Mouse (Mus musculus) lung, postnatal 0 days (tissue): Measurements from ENCODE around the gene Fyco1. TPM values are rescaled to one million over a fixed set of nuclear protein-coding genes. Genes with fewer than 3 reads are reported as not detected.
"Not testable (repeated sequence)": the region's sequence is repeated elsewhere in the genome, so short reads cannot be mapped to it uniquely, and the experiment has no call there.

Experiments
- ATAC-seq: fragments of 200-750 bp; cut with Nextera tagmentation; 2 replicates; pipeline ENCODE4 v1.8.0; 2017; ENCODE audit warnings: moderate library complexity
- DNase-seq: peaks from one replicate; pipeline ENCODE4 v3.0.0-alpha.2; 2016; ENCODE audit warnings: low spot score
- H3K27ac ChIP-seq: fragments of 300-500 bp; sonication (generic); 2 replicates; pipeline ENCODE4 v1.5.1; 2014; ENCODE audit warnings: antibody characterized with exemption, mild to moderate bottlenecking, low read length, mixed read lengths
- H3K27me3 ChIP-seq: fragments of 300-500 bp; sonication (generic); replicated peaks from 2 replicates; pipeline ENCODE4 v1.6.1; 2014; ENCODE audit warnings: low read length, mixed read lengths; ENCODE audit not compliant: insufficient read depth
- H3K36me3 ChIP-seq: fragments of 300-500 bp; sonication (generic); 2 replicates; pipeline ENCODE4 v1.6.1; 2014; ENCODE audit warnings: low read length, mixed read lengths; ENCODE audit not compliant: insufficient read depth
- H3K4me1 ChIP-seq: fragments of 300-500 bp; sonication (generic); 2 replicates; pipeline ENCODE4 v1.6.1; 2014; ENCODE audit warnings: antibody characterized with exemption, low read depth, low read length, mixed read lengths; ENCODE audit not compliant: insufficient read depth
- H3K4me2 ChIP-seq: fragments of 300-500 bp; sonication (generic); replicated peaks from 2 replicates; pipeline ENCODE4 v1.6.1; 2014; ENCODE audit warnings: low read depth, mild to moderate bottlenecking, low read length, moderate library complexity, mixed read lengths
- H3K4me3 ChIP-seq: fragments of 300-500 bp; sonication (generic); 2 replicates; pipeline ENCODE4 v1.5.1; 2014; ENCODE audit warnings: low read depth, low read length
- H3K9ac ChIP-seq: fragments of 300-500 bp; sonication (generic); replicated peaks from 2 replicates; pipeline ENCODE4 v1.6.1; 2014; ENCODE audit warnings: low read depth, mild to moderate bottlenecking
- H3K9me3 ChIP-seq: fragments of 300-500 bp; sonication (generic); 2 replicates; pipeline ENCODE4 v1.6.1; 2016; ENCODE audit warnings: low read length, mixed read lengths
- CTCF ChIP-seq: IDR thresholded peaks from 2 replicates; pipeline ENCODE4 v1.5.1; 2016; ENCODE audit warnings: antibody characterized with exemption, mild to moderate bottlenecking
- EP300 ChIP-seq: IDR thresholded peaks from 2 replicates; pipeline ENCODE4 v1.6.1; 2016; ENCODE audit warnings: antibody characterized with exemption, mild to moderate bottlenecking, control low read depth
- WGBS: fragments of 180-500 bp; shearing (Covaris S2); extraction: QIAGEN DNeasy Blood & Tissue Kit; methylation state at CpG from one replicate; pipeline ENCODE4 v1.1.7; 2014; 5-methylcytosine and 5-hydroxymethylcytosine counted together
- polyA plus RNA-seq: library from polyadenylated mRNA; unstranded; fragments of >200 nt; fragmentation: Nextera tagmentation; extraction: Ambion mirVana; gene quantifications from 2 replicates; pipeline ENCODE4 v1.2.1, GENCODE M21; 2015

Fyco1 gene
- polyA plus RNA-seq, 1 experiment from 2014 or later: 9.2 TPM

DNA sequence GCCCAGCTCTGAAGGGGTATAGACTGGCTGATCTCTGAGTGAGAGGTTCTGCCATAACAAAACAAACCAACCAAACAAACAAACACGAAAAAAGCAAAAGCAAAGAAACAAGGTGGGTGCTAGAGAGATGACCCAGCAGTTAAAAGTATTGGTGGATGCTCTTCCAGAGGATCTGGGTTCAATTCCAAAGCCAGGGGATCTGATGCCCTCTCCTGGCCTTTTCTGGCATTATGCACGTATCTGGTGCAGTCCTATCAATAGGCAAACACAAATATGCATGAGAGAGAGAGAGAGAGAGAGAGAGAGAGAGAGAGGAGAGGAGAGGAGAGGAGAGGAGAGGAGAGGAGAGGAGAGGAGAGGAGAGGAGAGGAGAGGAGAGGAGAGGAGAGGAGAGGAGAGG lies 78.4 kb downstream of the Fyco1 start:
- not testable (repeated sequence) for H3K9me3 ChIP-seq, H3K9ac ChIP-seq, H3K36me3 ChIP-seq, H3K4me1 ChIP-seq, DNase-seq, H3K27ac ChIP-seq, H3K4me2 ChIP-seq, ATAC-seq, H3K4me3 ChIP-seq, H3K27me3 ChIP-seq
- WGBS: 38% methylated on average over 2 of the region's 2 CpGs
- peak; percentile 33; the same call in 1 of the 2 replicates for TF ChIP-seq CTCF

DNA sequence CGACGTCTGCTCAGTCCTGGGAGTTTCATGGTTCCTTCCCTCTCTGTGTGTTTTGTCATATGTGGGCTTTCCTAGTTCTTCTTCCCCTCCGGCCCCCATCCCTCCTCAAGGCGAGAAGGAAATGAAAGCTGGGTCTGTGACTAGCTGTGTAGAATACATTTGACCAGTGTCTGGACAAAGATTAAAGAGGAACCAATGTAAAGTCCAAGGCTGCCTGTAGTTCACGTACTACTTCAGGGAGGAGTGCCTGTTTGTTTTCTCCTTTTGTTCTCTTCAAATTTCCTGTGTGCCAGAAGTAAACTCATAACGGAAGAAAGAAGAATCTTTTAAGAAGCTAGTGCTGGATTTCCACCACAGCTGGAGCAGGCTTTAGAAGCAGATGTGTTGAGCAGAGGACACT lies 82.2 kb downstream of the Fyco1 start:
- H3K27ac ChIP-seq: no peak overlapping the region

GRCm38 (mm10) chr9:123768443-123768842 lies 83.3 kb downstream of the Fyco1 start:
- H3K27me3 ChIP-seq: no peaks in the 10 kb centered on the region
- no peaks in the 10 kb centered on the region for H3K4me1 ChIP-seq
- no peaks in the 10 kb centered on the region for H3K9me3 ChIP-seq
- DNase-seq (no peak), ATAC-seq (no peak)
- TF ChIP-seq CTCF (no peak), EP300 (no peak)
- H3K4me3 ChIP-seq: no peak overlapping the region
- H3K4me2 ChIP-seq: no peak overlapping the region
- no peak overlapping the region for H3K9ac ChIP-seq
- 68% methylated on average over 1 of the region's 1 CpGs for WGBS
- no peak overlapping the region for H3K27ac ChIP-seq
- no peaks in the 10 kb centered on the region for H3K36me3 ChIP-seq

More for the DNA sequence above, 82.2 kb downstream of the Fyco1 start:
- Histone ChIP-seq H3K9me3 (no peaks in the 10 kb centered on the region), H3K9ac (no peak overlapping the region), H3K27me3 (no peaks in the 10 kb centered on the region), H3K36me3 (no peaks in the 10 kb centered on the region), H3K4me2 (no peak overlapping the region), H3K4me3 (no peak overlapping the region), H3K4me1 (no peaks in the 10 kb centered on the region)
- no peak for TF ChIP-seq CTCF
- TF ChIP-seq EP300: no peak
- DNase-seq (peak; percentile 43), ATAC-seq (no peak)
- WGBS: 30% methylated on average over 6 of the region's 6 CpGs

DNA sequence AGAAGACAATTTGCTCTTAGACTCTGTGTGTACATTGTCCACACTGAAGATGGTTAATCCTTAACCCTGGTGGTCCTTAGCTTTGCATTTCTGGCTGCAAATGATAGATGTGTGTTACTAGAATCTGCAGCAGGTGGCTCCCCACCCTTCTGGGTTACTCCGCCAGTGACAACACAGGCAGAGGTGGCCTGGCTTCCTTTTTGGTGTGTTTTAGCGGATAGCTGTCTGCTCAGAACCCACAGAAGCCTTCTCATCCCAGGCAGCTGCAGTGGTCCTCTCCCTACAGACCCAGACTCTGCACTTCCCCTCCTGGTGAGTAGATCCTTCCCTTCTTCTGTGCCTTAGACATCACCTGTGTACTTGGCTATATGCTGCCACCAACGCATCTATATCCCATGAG lies 84.7 kb downstream of the Fyco1 start:
- no peak for ATAC-seq
- TF ChIP-seq EP300: no peak
- TF ChIP-seq CTCF: no peak

GRCm38 (mm10) chr9:123763771-123764170 lies 87.9 kb downstream of the Fyco1 start:
- no peak for TF ChIP-seq EP300
- no peak for TF ChIP-seq CTCF
- Histone ChIP-seq H3K4me2 (no peak overlapping the region), H3K27ac (no peak overlapping the region), H3K9me3 (no peaks in the 10 kb centered on the region), H3K36me3 (no peaks in the 10 kb centered on the region), H3K9ac (no peak overlapping the region), H3K4me1 (no peaks in the 10 kb centered on the region), H3K4me3 (no peak overlapping the region), H3K27me3 (no peaks in the 10 kb centered on the region)
- ATAC-seq (no peak), DNase-seq (no peak)
- WGBS: 59% methylated on average over 3 of the region's 3 CpGs

More for the DNA sequence above, 84.7 kb downstream of the Fyco1 start:
- no peak overlapping the region for H3K9ac ChIP-seq
- no peak for DNase-seq
- H3K4me2 ChIP-seq: no peak overlapping the region
- H3K4me1 ChIP-seq: no peaks in the 10 kb centered on the region
- H3K4me3 ChIP-seq: no peak overlapping the region
- H3K9me3 ChIP-seq: no peaks in the 10 kb centered on the region
- H3K36me3 ChIP-seq: no peaks in the 10 kb centered on the region
- WGBS: 78% methylated on average over 3 of the region's 3 CpGs
- no peaks in the 10 kb centered on the region for H3K27me3 ChIP-seq
- no peak overlapping the region for H3K27ac ChIP-seq

- Histone ChIP-seq H3K4me1 (no peaks in the 10 kb centered on the region), H3K9ac (no peak overlapping the region), H3K4me2 (no peak overlapping the region), H3K4me3 (no peak overlapping the region), H3K27me3 (no peaks in the 10 kb centered on the region), H3K36me3 (no peaks in the 10 kb centered on the region), H3K27ac (no peak overlapping the region), H3K9me3 (no peaks in the 10 kb centered on the region)
- no peak for ATAC-seq
- no peak for DNase-seq
- TF ChIP-seq CTCF (no peak), EP300 (no peak)
- 65% methylated on average over 4 of the region's 4 CpGs for WGBS
Measured at GRCm38 (mm10) chr9:123762886-123763285, 88.8 kb downstream of the Fyco1 start.

DNA sequence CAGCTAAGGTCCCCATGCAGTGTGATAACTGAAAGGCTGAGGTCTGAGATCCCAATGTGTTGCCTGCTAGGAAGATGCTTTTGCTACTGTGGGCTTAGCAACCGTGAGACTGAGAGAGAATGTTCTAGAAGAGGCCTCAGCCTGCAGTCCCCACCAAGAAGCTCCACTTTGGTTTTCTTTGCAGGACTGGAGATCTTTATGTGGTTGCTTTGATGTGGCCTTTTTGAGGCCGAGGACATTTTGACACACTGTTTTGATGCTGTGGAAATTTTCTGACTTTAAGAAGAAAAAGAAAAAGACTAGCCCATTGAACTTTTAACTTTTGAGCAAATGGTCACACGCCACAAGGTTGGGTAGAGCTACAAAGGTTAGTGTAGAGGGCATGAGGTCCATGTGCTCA lies 90.9 kb downstream of the Fyco1 start:
- TF ChIP-seq EP300 (no peak), CTCF (no peak)
- Histone ChIP-seq H3K27ac (no peak overlapping the region), H3K4me2 (no peak overlapping the region), H3K4me3 (no peak overlapping the region), H3K27me3 (no peaks in the 10 kb centered on the region), H3K36me3 (no peaks in the 10 kb centered on the region), H3K4me1 (no peaks in the 10 kb centered on the region), H3K9me3 (no peaks in the 10 kb centered on the region), H3K9ac (no peak overlapping the region)
- ATAC-seq (no peak), DNase-seq (no peak)
- 85% methylated on average over 3 of the region's 3 CpGs for WGBS
